Mouse (Mus musculus): ENCODE results near the gene Ifit2.

Ifit2 gene

GRCm38 (mm10) chr19:34550534-34551223, at the start of gene Ifit2:
Gene Ifit2 (plus strand): TSS chr19:34550694.
- in situ Hi-C loops (cut with MboI; ENCODE audit: unreplicated experiment in 2 of 2): no loop called here

- in situ Hi-C loops (cut with MboI; ENCODE audit: unreplicated experiment in 2 of 2): loop anchor here (5.0 to 25.0 kb wide), 3 partner anchors 47 to 1788 kb away; partner anchors contain the start of gene Atad1 (in 1 of the 2)
These were observed 49.7 kb upstream of the Ifit2 start for GRCm38 (mm10) chr19:34500763-34501162.

- in situ Hi-C loops (cut with MboI; ENCODE audit: unreplicated experiment in 2 of 2): loop anchor here (25.0 kb wide), 2 partner anchors 1768 to 1793 kb away; partner anchors contain the start of gene Atad1 (in 1 of the 2)
These were observed 45.3 kb upstream of the Ifit2 start for GRCm38 (mm10) chr19:34505161-34505721.

- in situ Hi-C loops (cut with MboI; ENCODE audit: unreplicated experiment in 2 of 2): loop anchor here (25.0 kb wide), 2 partner anchors 1773 to 1798 kb away; partner anchors contain the start of gene Atad1 (in 1 of the 2)
These were observed 39.8 kb upstream of the Ifit2 start for GRCm38 (mm10) chr19:34510717-34511116.

- in situ Hi-C loops (cut with MboI; ENCODE audit: unreplicated experiment in 2 of 2): loop anchor here (25.0 kb wide), 2 partner anchors 1774 to 1799 kb away; partner anchors contain the start of gene Atad1 (in 1 of the 2)
These were observed 39.0 kb upstream of the Ifit2 start for GRCm38 (mm10) chr19:34511528-34511927.

- in situ Hi-C loops (cut with MboI; ENCODE audit: unreplicated experiment in 2 of 2): loop anchor here (25.0 kb wide), 2 partner anchors 1778 to 1803 kb away; partner anchors contain the start of gene Atad1 (in 1 of the 2)
These were observed 34.8 kb upstream of the Ifit2 start for GRCm38 (mm10) chr19:34515681-34516080.

GRCm38 (mm10) chr19:34516346-34516745, 34.1 kb upstream of the Ifit2 start:
- in situ Hi-C loops (cut with MboI; ENCODE audit: unreplicated experiment in 2 of 2): loop anchor here (25.0 kb wide), 2 partner anchors 1779 to 1804 kb away; partner anchors contain the start of gene Atad1 (in 1 of the 2)

- in situ Hi-C loops (cut with MboI; ENCODE audit: unreplicated experiment in 2 of 2): loop anchor here (25.0 kb wide), 2 partner anchors 1780 to 1805 kb away; partner anchors contain the start of gene Atad1 (in 1 of the 2)
These were observed 33.3 kb upstream of the Ifit2 start for GRCm38 (mm10) chr19:34517197-34517596.

GRCm38 (mm10) chr19:34517812-34518594, 32.5 kb upstream of the Ifit2 start:
- in situ Hi-C loops (cut with MboI; ENCODE audit: unreplicated experiment in 2 of 2): loop anchor here (25.0 kb wide), 2 partner anchors 1781 to 1806 kb away; partner anchors contain the start of gene Atad1 (in 1 of the 2)

- in situ Hi-C loops (cut with MboI; ENCODE audit: unreplicated experiment in 2 of 2): loop anchor here (25.0 kb wide), 2 partner anchors 1781 to 1806 kb away; partner anchors contain the start of gene Atad1 (in 1 of the 2)
These were observed 31.7 kb upstream of the Ifit2 start for GRCm38 (mm10) chr19:34518786-34519185.

GRCm38 (mm10) chr19:34519646-34520045, 30.8 kb upstream of the Ifit2 start:
- in situ Hi-C loops (cut with MboI; ENCODE audit: unreplicated experiment in 2 of 2): loop anchor here (25.0 kb wide), 2 partner anchors 1782 to 1807 kb away; partner anchors contain the start of gene Atad1 (in 1 of the 2)

GRCm38 (mm10) chr19:34520051-34520450, 30.4 kb upstream of the Ifit2 start:
- in situ Hi-C loops (cut with MboI; ENCODE audit: unreplicated experiment in 2 of 2): loop anchor here (25.0 kb wide), 2 partner anchors 1783 to 1808 kb away; partner anchors contain the start of gene Atad1 (in 1 of the 2)

- in situ Hi-C loops (cut with MboI; ENCODE audit: unreplicated experiment in 2 of 2): loop anchor here (25.0 kb wide), 2 partner anchors 1784 to 1809 kb away; partner anchors contain the start of gene Atad1 (in 1 of the 2)
These were observed 29.1 kb upstream of the Ifit2 start for GRCm38 (mm10) chr19:34521361-34521760.

- in situ Hi-C loops (cut with MboI; ENCODE audit: unreplicated experiment in 2 of 2): loop anchor here (25.0 kb wide), 2 partner anchors 1785 to 1810 kb away; partner anchors contain the start of gene Atad1 (in 1 of the 2)
These were observed 28.5 kb upstream of the Ifit2 start for GRCm38 (mm10) chr19:34521978-34522377.

- in situ Hi-C loops (cut with MboI; ENCODE audit: unreplicated experiment in 2 of 2): loop anchor here (25.0 kb wide), 2 partner anchors 1786 to 1811 kb away; partner anchors contain the start of gene Atad1 (in 1 of the 2)
These were observed 27.3 kb upstream of the Ifit2 start for GRCm38 (mm10) chr19:34523106-34523725.

GRCm38 (mm10) chr19:34524646-34525045, 25.8 kb upstream of the Ifit2 start:
- in situ Hi-C loops (cut with MboI; ENCODE audit: unreplicated experiment in 2 of 2): loop anchor here (25.0 kb wide), 3 partner anchors 263 to 1812 kb away; partner anchors contain the start of gene Atad1 (in 1 of the 2)

- in situ Hi-C loops (cut with MboI; ENCODE audit: unreplicated experiment in 2 of 2): loop anchor here in 1 of 2 experiments (25.0 kb wide), 1 partner anchor 261 kb away; no protein-coding TSS in a partner anchor
These were observed 24.1 kb upstream of the Ifit2 start for GRCm38 (mm10) chr19:34526321-34526923.

- in situ Hi-C loops (cut with MboI; ENCODE audit: unreplicated experiment in 2 of 2): loop anchor here in 1 of 2 experiments (25.0 kb wide), 1 partner anchor 260 kb away; no protein-coding TSS in a partner anchor
These were observed 23.4 kb upstream of the Ifit2 start, which contains the start of gene Lipa for GRCm38 (mm10) chr19:34526941-34527682. Gene Lipa (minus strand): TSS chr19:34527474.

All from v-Abl transformed pro-B cells (cell line).